Mouse (Mus musculus): ENCODE measurements around the gene Vmn2r82.
"Not testable (repeated sequence)": the region's sequence is repeated elsewhere in the genome, so short reads cannot be mapped to it uniquely, and the experiment has no call there.

Vmn2r82 gene

GRCm38 (mm10) chr10:79356220-79356619, at the start of gene Vmn2r82:
Gene Vmn2r82 (plus strand): TSS chr10:79356520.
- DNase-seq: not testable (repeated sequence)

- not testable (repeated sequence) for DNase-seq
Measured at GRCm38 (mm10) chr10:79322033-79322736, 34.1 kb upstream of the Vmn2r82 start.

GRCm38 (mm10) chr10:79322737-79323086, 33.6 kb upstream of the Vmn2r82 start:
- no peak for DNase-seq

GRCm38 (mm10) chr10:79399946-79400700, 43.8 kb downstream of the Vmn2r82 start:
- not testable (repeated sequence) for DNase-seq

- no peak for DNase-seq
Measured at GRCm38 (mm10) chr10:79417142-79417771, 60.9 kb downstream of the Vmn2r82 start.

- not testable (repeated sequence) for DNase-seq
Measured at GRCm38 (mm10) chr10:79417772-79418170, 61.5 kb downstream of the Vmn2r82 start.

- not testable (repeated sequence) for DNase-seq
Measured at GRCm38 (mm10) chr10:79435141-79435820, 79.0 kb downstream of the Vmn2r82 start.
